Mouse (Mus musculus): ENCODE measurements around the gene Dscam. TPM values are rescaled to one million over a fixed set of nuclear protein-coding genes. Genes with fewer than 3 reads are reported as not detected.

Gene Dscam
- total RNA-seq, 2 experiments from 2014 or later = 0.11 to 0.12 TPM

DNA sequence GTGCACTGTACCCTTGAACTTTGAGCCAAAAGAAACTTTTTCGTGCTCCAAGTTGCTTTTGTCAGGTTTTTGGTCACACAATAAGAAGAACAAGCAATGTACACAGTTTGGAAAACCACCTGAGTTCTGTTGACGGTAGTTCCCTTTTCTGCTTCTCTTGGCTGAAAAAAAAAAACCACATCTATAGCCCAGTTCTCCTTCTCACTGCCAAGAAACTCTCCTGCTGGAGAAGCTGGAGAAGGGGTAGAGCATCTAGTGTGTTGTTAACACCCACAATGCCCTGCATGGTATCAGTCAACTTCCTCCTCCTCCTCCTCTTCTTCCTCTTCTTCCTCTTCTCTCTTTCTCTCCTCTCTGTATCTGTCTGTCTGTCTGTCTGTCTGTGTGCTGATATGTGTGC is 65.3 kb downstream of the Dscam start:
- no peak for DNase-seq

GRCm38 (mm10) chr16:97103046-97103445 is 67.5 kb downstream of the Dscam start:
- DNase-seq = no peak

- no peak for DNase-seq
These were observed 70.5 kb downstream of the Dscam start for GRCm38 (mm10) chr16:97100091-97100490.

- no peak for DNase-seq
These were observed 72.0 kb downstream of the Dscam start for GRCm38 (mm10) chr16:97098508-97098907.

GRCm38 (mm10) chr16:97096709-97097108 is 73.8 kb downstream of the Dscam start:
- DNase-seq = no peak

DNA sequence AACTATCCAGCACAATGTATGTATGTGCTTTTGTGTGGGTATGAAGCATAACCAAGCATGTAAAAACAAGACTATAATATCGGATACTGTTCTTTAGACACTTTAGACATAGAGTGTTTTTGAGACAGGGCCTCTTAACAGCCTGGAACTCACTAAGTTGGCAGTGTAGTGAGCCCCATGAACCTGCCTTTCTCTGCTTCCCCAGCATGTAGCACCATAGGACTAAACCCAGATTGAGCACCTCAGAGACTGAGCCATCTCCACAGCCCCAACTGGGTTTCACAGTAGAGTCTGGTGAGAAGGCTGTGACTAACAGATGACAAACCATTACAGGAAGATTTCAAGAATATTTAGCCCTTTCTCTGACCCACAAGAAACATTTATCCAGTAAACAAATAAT is 75.1 kb downstream of the Dscam start:
- DNase-seq = no peak

GRCm38 (mm10) chr16:97089339-97089738 is 81.2 kb downstream of the Dscam start:
- DNase-seq = no peak

DNA sequence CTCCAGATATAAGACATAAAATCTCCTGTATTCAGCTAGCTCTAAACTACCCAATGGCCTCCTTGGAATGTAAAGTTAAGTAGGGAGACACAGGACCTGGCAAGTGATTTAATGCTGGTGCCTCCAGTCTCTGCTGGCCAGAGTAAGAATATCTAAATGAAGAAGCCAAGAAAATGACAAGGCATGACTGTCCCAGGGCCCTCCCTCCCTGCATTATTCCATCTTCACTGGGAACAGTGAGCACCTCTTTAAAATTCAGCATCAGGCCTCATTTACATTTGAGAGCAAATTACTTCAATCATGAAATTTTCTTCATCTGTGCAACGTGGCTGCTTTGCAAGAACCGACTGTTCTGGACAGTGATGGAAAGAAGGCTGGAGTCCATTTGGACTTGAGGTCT is 86.9 kb downstream of the Dscam start:
- DNase-seq = no peak

GRCm38 (mm10) chr16:97075920-97076572 is 94.5 kb downstream of the Dscam start:
- DNase-seq = no peak

DNA sequence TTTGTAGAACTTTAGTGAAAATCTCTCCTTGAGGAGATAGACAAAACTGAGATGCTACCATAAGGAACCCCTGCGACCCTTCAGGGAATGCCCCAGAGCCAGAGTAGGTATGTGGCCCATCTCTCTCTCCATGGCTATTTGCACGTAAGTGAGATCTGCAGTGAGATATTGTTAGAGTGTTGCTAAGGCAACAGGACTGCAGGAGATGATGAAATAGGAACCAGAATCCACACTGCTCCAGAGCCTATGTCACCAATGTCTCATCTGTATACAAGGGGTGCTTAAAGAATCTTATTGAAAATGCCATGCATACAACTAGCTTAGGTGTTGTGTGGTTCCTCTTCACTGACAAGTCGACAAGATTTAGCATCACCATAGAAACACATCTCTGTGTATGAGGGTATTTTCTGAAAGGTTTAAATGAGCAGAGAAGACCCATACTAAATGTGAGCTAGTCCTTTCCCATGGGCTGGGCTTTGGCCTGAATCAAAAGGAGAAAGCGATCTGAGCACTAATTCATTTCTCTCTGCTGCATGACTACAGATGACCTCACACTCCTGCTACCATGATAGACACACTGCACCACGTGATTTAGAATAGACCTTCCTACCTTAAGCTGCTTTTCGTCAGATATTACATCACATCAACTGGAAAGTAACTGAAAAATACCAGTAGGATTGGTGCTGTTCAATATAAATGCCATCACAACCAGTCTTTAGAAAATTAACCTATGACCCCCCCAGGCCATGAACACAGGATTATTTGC is 95.2 kb downstream of the Dscam start:
- no peak for DNase-seq

GRCm38 (mm10) chr16:97073847-97074246 is 96.7 kb downstream of the Dscam start:
- no peak for DNase-seq

DNA sequence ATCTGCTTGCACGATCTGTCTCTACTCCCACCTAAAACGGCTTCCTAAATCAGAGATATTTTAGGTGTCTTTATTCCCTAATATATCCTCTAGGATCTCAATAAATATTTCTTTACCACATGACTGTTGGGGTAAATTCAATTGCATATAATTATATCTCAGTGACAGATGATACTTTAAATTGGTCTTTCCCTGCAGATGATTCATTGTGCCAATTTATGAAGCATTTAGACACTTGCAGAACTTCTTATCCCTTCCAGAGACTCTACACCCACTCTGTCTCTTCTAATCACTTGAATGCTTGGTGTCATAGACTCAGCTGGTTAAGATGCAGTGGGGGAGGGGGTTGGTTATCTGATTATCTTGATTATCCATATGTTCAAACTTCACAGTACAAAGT is 97.9 kb downstream of the Dscam start:
- DNase-seq = no peak

- DNase-seq = no peak
These were observed 103.7 kb downstream of the Dscam start for GRCm38 (mm10) chr16:97066856-97067255.

DNA sequence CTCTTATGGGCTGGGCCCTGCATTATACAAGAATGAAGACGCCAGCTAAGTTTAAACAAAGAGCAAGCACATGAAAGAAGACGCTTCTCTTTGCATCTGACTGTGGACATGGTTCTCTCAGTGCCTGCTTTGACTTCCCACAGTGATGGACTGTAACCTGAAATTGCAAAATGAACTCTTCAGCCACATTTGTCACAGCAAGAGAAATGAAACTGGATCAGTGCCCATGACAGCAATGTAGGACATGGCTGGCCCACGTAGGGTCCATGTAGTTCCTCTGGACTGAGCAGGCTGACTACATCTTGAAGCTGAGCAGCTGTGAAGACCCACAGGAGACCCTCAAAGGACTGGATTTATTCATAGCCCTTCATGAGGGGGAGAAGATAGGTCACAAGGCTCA is 108.3 kb downstream of the Dscam start:
- no peak for DNase-seq

DNA sequence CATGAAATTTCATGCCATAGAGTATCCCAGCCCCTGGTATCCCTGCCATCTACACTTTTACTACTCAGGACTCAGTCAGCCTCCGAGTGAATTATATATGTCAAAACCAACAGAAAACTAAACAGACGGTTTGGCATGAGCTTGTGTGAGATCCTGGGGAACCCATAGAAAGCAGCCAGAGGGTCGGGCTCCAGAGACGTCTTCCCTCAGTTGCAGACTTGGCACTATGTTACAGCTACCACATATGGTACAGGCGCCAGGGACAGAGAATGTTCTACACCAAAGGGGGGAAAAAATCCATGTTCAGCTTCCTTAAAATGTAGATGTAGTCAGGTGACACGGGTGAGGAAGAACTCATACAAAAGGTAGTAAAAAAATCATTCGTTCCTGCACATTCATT is 109.2 kb downstream of the Dscam start:
- DNase-seq = no peak

- no peak for DNase-seq
These were observed 109.8 kb downstream of the Dscam start for GRCm38 (mm10) chr16:97060736-97061135.

DNA sequence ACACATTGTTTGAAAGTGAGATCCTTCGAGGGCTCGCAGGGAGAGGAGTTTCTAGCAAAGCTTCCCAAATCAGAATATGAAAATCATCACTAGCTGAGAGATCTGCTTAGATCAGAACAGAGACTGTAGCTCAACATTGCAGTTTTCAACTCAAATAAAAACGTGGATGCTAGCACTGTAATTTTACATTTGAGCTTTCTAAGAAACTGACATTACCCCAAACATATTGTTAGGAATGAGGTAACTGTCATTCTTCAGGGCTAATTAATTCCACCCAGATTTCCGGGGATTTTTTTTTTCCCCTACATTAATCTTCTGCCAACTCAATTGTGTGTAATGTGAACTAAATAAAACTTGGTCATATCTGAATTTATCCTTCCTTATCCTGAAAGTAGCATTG is 110.3 kb downstream of the Dscam start:
- DNase-seq = no peak

GRCm38 (mm10) chr16:97035271-97035670 is 135.3 kb downstream of the Dscam start:
- no peak for DNase-seq

DNA sequence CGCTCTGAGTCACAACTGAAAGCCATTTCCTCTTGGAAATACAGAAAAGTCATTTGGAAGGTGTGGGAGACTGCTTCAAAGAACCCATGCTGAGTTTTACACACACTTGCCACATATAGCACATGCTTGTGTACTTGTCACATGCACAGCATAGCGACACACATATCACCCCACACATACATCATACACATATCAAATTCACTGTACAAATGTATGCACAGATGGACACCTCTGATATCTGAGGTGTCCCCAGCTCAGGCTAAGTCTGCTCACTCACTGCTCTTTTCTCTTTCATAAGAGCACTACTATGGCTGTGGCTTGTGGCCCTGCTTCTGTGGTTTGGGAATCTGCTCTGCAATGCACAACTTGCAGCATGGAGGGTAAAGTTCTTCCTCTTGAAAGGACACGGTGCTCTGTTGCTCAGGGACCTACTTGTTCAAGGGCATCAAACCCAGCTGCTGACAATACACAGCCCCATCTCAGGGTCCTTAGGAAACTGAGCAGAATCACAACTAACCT is 137.0 kb downstream of the Dscam start:
- no peak for DNase-seq

DNA sequence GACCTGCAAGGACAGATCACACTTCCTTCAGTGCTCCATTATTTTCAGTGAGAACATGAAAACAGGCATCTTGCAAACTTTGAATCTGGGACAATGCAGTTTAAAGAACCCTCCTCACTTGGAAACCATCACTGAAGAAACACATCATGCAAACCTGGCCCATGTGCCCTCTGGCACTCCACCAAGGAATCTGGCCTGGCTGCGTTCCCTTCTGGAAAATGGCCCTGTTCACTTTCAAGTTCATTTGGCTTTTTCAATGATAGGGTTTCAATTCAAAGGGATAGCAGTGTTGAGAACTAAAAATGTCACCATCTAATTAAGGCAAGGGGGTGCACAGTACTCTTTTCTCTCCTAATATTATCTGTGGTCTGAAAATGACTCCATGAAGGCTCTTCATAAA is 142.9 kb downstream of the Dscam start:
- DNase-seq = peak; percentile 5

- no peak for DNase-seq
These were observed 143.7 kb downstream of the Dscam start for GRCm38 (mm10) chr16:97026803-97027202.

DNA sequence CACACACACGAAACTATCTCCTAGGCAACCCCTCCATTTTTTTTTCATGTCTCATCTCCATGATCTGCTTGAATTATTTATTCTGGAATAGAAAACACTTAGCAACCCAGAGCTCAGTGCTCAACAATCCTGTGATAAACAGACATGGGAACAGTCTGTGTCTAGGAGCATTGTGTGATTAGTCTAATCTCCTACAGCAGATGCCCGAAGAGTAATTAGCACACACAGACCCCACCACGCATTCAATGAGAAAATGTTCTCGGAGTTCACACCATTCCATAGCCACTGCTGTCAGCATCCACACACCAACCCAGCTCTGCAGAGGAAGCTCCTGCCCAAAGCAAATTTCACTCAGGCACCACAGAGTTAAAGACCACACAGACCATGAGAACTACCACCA is 146.1 kb downstream of the Dscam start:
- DNase-seq = no peak

GRCm38 (mm10) chr16:97021496-97021895 is 149.1 kb downstream of the Dscam start:
- DNase-seq = no peak

DNA sequence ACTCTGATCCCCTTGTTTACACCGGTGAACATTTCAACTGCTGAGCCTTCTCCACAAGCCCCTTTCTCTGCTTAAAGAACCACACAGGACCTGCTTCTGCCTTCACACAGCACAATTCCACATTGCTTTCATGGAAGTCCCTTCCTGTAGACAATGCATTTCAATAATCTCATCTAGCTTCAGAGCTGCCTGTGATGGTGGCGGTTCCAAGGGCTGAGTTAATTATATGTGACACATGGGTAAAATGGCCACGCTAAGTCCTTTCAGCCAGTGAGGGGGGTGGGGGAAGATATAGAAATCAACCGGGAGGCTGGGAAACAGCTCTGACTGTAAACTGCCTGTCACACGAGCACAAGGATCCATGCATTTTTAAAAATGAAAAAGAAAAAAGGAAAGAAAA is 152.2 kb downstream of the Dscam start:
- no peak for DNase-seq

All from gastrocnemius, postnatal 10 days (tissue).